Mouse (Mus musculus) frontal cortex, postnatal 25 days (tissue): ENCODE measurements around the gene Npas2.

ENCODE experiments used
- DNase-seq, 2 experiments: peaks; one replicate each; pipeline ENCODE4 v3.0.0; 2022; ENCODE audit warnings: low spot score in 2 of 2

Npas2 gene

DNA sequence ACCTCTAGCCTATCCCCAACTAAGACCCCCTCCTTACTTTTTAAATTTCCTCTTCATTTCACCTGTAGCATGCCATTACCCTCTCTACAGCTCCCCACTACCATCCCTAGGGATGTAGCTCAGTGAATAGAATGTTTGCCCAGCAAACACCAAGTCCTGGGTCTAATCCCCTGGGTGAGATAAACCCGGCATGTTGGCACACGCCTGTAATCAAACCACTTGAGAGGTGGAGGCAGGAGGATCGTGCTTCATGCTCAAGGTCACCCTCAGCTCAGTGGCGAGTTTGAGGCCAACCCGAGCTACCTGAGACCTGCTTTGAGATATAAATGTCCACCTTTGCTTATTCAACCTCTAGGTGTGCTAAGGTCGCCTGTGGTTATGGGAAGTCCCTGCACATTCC lies 19.5 kb downstream of the Npas2 start:
- no peak for DNase-seq

DNA sequence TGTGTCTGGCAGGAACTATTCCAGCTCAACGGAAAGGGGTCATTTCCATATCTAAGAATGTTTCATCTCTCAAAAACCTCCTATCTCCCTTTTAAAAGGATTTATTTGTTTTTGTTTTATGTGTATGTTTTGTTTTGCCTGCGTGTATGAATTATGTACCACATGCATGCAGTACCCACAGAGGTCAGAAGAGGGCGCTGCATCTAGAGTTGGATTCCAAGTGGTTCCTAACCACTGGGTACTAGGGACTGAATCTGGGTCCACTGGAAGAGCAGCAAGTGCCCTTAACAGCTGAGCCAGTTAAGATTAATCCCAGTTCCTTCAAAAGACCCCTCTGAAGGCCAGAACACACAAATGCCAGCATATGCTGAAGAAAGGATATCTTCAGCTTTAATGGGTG lies 24.1 kb downstream of the Npas2 start:
- DNase-seq: no peak

DNA sequence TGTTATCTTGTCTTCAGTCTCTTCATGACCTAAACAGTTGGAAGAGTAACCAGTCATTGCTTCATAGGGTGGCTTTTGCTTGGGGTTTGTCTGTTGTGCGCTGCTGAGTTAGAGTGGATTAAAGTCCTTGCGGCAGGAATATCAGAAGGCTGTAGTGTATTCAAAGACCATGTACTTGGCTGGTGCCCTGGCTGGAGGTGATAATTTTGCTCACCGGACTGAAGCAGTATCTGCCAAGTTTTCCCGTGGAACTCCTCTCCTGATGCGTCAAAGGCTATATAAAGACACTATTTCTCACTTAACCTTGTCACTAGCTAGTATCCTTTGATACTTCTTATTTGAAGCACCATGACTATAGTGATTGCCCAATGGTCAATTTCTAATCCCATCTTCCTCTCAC lies 34.9 kb downstream of the Npas2 start:
- no peak for DNase-seq

DNA sequence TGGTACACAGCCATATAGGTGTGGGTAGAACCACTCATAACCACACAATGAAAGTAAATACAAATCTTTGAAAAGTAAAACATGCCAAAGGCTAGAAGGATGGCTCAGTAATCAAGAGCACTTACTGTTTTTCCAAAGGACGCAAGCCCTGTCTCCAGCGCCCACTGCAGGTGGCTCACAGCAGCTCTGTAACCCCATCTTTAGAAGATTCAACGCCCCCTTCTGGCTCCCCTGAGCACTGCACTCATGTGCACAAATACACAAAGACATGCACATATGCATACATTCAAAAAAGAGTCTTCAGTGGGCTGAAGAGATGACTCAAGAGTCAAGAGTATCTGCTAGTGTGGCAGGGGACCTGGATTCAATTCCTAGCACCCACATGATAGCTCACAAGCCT lies 36.5 kb downstream of the Npas2 start:
- DNase-seq: no peak

- DNase-seq: no peak
Measured at GRCm38 (mm10) chr1:39234815-39235449, 41.4 kb downstream of the Npas2 start.

DNA sequence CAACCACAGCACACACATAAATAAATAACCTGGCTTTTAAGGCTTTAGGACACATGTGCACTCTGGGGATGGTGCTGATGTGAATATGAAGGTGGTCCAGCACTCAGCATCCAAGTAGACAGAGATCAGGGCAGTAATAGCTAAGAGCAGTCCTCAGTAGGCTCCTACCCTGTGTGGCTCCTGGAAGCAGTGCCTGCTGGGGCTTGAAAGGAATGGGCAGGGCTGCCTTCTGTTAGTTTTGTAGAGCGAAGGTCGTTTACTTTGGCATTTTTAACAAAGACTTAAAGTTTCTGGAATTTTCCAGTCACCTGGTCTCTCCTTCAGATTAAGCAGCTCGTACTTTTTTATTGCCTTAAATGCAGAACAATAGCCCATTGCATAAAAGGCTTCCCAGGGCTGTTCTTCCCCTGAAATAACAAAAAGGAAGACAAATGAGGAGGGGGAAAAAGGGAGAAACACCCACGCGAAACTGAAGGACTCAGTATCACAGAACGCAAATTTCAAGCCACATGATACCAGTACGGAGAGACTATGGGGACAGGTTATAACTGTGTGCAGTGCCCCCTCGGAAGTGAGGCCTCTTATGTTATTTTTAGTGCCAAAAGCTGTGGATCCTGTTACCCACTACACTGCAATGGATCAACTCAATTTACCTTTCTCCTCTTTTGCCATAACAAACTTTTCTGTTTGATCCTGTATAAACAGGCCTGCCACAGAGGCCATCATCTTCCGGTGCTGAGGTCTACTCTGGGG lies 44.1 kb downstream of the Npas2 start:
- no peak for DNase-seq

GRCm38 (mm10) chr1:39240860-39241584 lies 47.5 kb downstream of the Npas2 start:
- DNase-seq: no peak

DNA sequence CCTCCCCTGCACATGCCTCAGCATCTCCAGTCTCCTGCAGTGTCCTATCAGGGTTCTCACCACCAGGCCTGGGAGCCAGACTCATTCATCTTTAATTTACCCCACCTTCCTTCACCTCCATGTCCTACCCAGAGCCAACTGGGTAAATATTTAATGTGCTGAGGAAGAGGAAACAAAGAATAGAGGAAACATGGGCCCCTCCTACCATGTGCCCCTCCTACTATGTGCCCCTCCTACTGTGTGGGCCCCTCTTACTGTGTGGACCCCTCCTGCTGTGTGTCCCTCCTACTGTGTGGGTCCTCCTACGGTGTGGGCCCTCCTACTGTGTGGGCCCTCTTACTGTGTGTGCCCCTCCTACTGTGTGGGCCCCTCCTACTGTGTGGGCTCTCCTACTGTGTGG lies 51.2 kb downstream of the Npas2 start:
- DNase-seq: no peak

- no peak for DNase-seq
Measured at GRCm38 (mm10) chr1:39251679-39252078, 58.1 kb downstream of the Npas2 start.

- DNase-seq: no peak
Measured at GRCm38 (mm10) chr1:39253771-39254170, 60.2 kb downstream of the Npas2 start.

- no peak for DNase-seq
Measured at GRCm38 (mm10) chr1:39256051-39256450, 62.5 kb downstream of the Npas2 start.

DNA sequence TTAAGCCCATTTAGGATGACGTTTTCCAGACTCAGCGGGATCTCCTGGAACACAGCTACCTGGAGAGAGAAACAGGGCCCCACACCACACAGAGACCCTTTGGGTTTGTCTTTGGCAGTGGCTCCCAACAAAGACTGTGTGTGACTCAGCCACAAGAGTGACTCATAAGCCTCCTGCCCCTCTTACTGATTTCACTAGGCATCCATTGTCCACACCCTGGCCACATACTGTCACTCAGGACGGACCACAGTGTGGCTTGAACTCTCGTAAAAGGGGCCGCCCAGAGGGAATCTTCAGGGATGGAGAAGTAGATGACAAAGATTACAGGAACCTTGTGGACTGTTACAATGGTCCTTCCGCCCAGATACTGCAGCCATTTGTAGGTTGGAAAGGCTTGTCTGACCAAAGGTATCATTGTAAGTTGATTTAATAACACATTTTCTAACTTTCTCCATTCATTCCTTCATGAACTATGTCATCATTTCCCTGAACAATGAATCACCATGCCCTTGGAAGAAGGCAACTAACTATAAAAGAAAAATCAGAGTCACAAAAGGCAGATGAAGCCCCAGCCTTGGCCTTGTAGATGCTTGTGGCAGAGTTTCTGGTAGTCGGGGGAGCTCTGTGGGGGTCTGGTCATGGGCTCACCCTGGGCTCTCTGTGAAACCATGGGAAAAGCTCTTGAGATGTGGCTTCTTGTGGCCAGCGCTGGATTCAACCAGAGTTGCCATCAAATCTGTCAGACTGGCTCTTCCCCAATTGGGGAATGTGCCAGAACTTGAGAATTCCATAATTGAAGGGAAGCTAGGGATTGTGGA lies 63.2 kb downstream of the Npas2 start:
- no peak for DNase-seq

GRCm38 (mm10) chr1:39257331-39257594 lies 63.7 kb downstream of the Npas2 start:
- no peak for DNase-seq

GRCm38 (mm10) chr1:39259668-39260067 lies 66.1 kb downstream of the Npas2 start:
- DNase-seq: no peak

GRCm38 (mm10) chr1:39260183-39260978 lies 66.8 kb downstream of the Npas2 start:
- DNase-seq: no peak

- no peak for DNase-seq
Measured at GRCm38 (mm10) chr1:39266843-39267512, 73.4 kb downstream of the Npas2 start.

DNA sequence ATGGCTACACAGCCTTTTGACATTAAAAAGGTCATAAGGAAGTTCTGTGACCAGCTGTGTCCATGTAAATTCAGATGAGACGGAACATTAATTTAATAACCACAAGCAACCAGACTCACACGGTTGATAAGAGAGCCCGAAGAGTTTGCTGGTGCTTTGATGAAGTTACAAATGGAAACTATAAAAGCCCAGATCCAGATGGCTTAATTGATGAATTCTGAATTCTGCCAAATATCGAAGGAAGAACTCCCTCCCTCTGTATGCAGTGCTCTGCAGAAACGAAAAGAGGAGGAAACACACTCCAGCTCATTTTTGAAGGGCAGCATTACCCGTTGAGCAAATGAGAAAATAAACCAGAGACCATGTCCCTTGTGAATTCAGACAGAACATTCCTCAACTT lies 79.4 kb downstream of the Npas2 start:
- no peak for DNase-seq

- no peak for DNase-seq
Measured at GRCm38 (mm10) chr1:39280391-39280790, 86.9 kb downstream of the Npas2 start.

GRCm38 (mm10) chr1:39280989-39281875 lies 87.7 kb downstream of the Npas2 start:
- no peak for DNase-seq

DNA sequence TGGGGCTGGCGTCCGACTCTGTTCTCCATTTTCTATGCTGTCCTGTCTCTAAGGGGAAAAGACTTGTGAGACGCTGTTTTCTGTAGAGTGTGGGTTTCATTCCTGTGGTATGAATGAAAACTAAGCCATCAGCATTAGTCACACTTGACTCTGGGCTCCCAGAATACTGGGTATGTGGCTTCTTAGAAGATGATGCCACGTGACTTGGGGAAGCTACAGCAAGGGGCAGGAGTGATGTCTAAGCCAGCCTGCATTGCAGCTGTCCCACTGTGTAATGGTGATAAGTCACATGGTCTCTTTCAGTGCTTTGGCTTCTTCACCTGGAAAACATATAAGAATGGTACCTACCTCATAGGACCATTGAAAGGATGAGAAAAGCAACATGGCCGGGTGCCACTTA lies 88.4 kb downstream of the Npas2 start:
- no peak for DNase-seq
